Mouse (Mus musculus) intestine, postnatal 0 days (tissue): Measurements from ENCODE around the gene Klhl42. TPM values are rescaled to one million over a fixed set of nuclear protein-coding genes. Genes with fewer than 3 reads are reported as not detected.

Experiments used
- ATAC-seq: fragments of 200-750 bp; cut with Nextera tagmentation; 2 replicates; pipeline ENCODE4 v1.8.0; 2017; ENCODE audit warnings: mild to moderate bottlenecking, moderate TSS enrichment, moderate library complexity
- H3K27ac ChIP-seq: fragments of 300-500 bp; sonication (generic); 2 replicates; pipeline ENCODE4 v1.5.1; 2014; ENCODE audit warnings: mild to moderate bottlenecking, low read depth, low read length, moderate library complexity
- H3K27me3 ChIP-seq: fragments of 300-500 bp; sonication (generic); replicated peaks from 2 replicates; pipeline ENCODE4 v1.6.1; 2014; ENCODE audit warnings: low read length, mixed read lengths; ENCODE audit not compliant: control insufficient read depth, insufficient read depth
- H3K36me3 ChIP-seq: fragments of 300-500 bp; sonication (generic); 2 replicates; pipeline ENCODE4 v1.6.1; 2014; ENCODE audit warnings: mild to moderate bottlenecking, moderate library complexity; ENCODE audit not compliant: control insufficient read depth, insufficient read depth
- H3K4me1 ChIP-seq: fragments of 300-500 bp; sonication (generic); replicated peaks from 2 replicates; pipeline ENCODE4 v1.6.1; 2014; ENCODE audit warnings: antibody characterized with exemption, low read length, mixed read lengths; ENCODE audit not compliant: control insufficient read depth, insufficient read depth
- H3K4me2 ChIP-seq: fragments of 300-500 bp; sonication (generic); replicated peaks from 2 replicates; pipeline ENCODE4 v1.6.1; 2014; ENCODE audit warnings: low read depth, mild to moderate bottlenecking, moderate library complexity
- H3K4me3 ChIP-seq: fragments of 300-500 bp; sonication (generic); 2 replicates; pipeline ENCODE4 v1.5.1; 2014; ENCODE audit warnings: low read depth, low read length
- H3K9ac ChIP-seq: fragments of 300-500 bp; sonication (generic); 2 replicates; pipeline ENCODE4 v1.6.1; 2014; ENCODE audit warnings: mild to moderate bottlenecking, low read depth, low read length
- H3K9me3 ChIP-seq: fragments of 300-500 bp; sonication (generic); 2 replicates; pipeline ENCODE4 v1.6.1; 2016; ENCODE audit warnings: mixed run types; ENCODE audit not compliant: control insufficient read depth
- CTCF ChIP-seq: sonication (generic); IDR thresholded peaks from 2 replicates; pipeline ENCODE4 v1.5.1; 2016; ENCODE audit warnings: low read depth, mild to moderate bottlenecking, control low read depth, antibody characterized with exemption, moderate library complexity
- WGBS: fragments of 180-500 bp; shearing (Covaris S2); extraction: QIAGEN DNeasy Blood & Tissue Kit; methylation state at CpG from one replicate; pipeline ENCODE4 v1.1.7; 2014; 5-methylcytosine and 5-hydroxymethylcytosine counted together
- polyA plus RNA-seq: library from polyadenylated mRNA; unstranded; fragments of >200 nt; fragmentation: Nextera tagmentation; extraction: Ambion mirVana; gene quantifications from 2 replicates; pipeline ENCODE4 v1.2.1, GENCODE M21; 2015

The Klhl42 gene
- polyA plus RNA-seq, 1 experiment from 2014 or later = 3.2 TPM

- Histone ChIP-seq H3K9ac (no peak overlapping the region), H3K4me2 (no peak overlapping the region), H3K4me1 (no peaks in the 10 kb centered on the region), H3K36me3 (no peaks in the 10 kb centered on the region), H3K27ac (no peak overlapping the region), H3K4me3 (no peak overlapping the region), H3K9me3 (no peaks in the 10 kb centered on the region), H3K27me3 (no peaks in the 10 kb centered on the region)
- ATAC-seq = no peak
- no peak for TF ChIP-seq CTCF
Measured at GRCm38 (mm10) chr6:147151839-147152238, 60.7 kb downstream of the Klhl42 start.

- Histone ChIP-seq H3K27ac (no peak overlapping the region), H3K4me1 (no peaks in the 10 kb centered on the region), H3K9me3 (no peaks in the 10 kb centered on the region), H3K9ac (no peak overlapping the region), H3K27me3 (no peaks in the 10 kb centered on the region), H3K36me3 (no peaks in the 10 kb centered on the region), H3K4me2 (no peak overlapping the region), H3K4me3 (no peak overlapping the region)
- TF ChIP-seq CTCF = no peak
- no peak for ATAC-seq
- WGBS = 64% methylated on average over 7 of the region's 7 CpGs
Measured at GRCm38 (mm10) chr6:147155085-147155484, 63.9 kb downstream of the Klhl42 start.

- no peaks in the 10 kb centered on the region for H3K36me3 ChIP-seq
- ATAC-seq = no peak
- no peaks in the 10 kb centered on the region for H3K4me1 ChIP-seq
- H3K9me3 ChIP-seq = no peaks in the 10 kb centered on the region
- no peak overlapping the region for H3K4me3 ChIP-seq
- 43% methylated on average over 5 of the region's 5 CpGs for WGBS
- no peaks in the 10 kb centered on the region for H3K27me3 ChIP-seq
- no peak for TF ChIP-seq CTCF
- no peak overlapping the region for H3K4me2 ChIP-seq
- H3K9ac ChIP-seq = no peak overlapping the region
- H3K27ac ChIP-seq = no peak overlapping the region
Measured at GRCm38 (mm10) chr6:147161818-147162584, 70.8 kb downstream of the Klhl42 start.

Other genes starting within 250 kb of the Klhl42 start
- not detected in 2 replicates for gene Smco2, start 241.3 kb upstream of the Klhl42 start, polyA plus RNA-seq
- gene Ppfibp1, start 202.9 kb upstream of the Klhl42 start, polyA plus RNA-seq = 32.3 and 32.4 TPM in 2 replicates
- gene 1700034J05Rik, start 137.0 kb upstream of the Klhl42 start, polyA plus RNA-seq = 0.24 TPM in 1 of 2 replicates, not detected in the other
- gene Rep15, start 58.8 kb upstream of the Klhl42 start, polyA plus RNA-seq = 10.4 and 11.7 TPM in 2 replicates
- 89.1 and 97.3 TPM in 2 replicates for gene Mrps35, start 48.6 kb upstream of the Klhl42 start, polyA plus RNA-seq
- gene Mansc4, start 4.3 kb upstream of the Klhl42 start, polyA plus RNA-seq = 1.0 and 1.4 TPM in 2 replicates
- gene Pthlh, start 172.8 kb downstream of the Klhl42 start, polyA plus RNA-seq = 0.43 and 0.65 TPM in 2 replicates